Mouse (Mus musculus): ENCODE results near the gene Cdkn1c. TPM values are rescaled to one million over a fixed set of nuclear protein-coding genes. Genes with fewer than 3 reads are reported as not detected.

Gene Cdkn1c
- polyA plus RNA-seq, 1 experiment from 2014 or later: 555 TPM

DNA sequence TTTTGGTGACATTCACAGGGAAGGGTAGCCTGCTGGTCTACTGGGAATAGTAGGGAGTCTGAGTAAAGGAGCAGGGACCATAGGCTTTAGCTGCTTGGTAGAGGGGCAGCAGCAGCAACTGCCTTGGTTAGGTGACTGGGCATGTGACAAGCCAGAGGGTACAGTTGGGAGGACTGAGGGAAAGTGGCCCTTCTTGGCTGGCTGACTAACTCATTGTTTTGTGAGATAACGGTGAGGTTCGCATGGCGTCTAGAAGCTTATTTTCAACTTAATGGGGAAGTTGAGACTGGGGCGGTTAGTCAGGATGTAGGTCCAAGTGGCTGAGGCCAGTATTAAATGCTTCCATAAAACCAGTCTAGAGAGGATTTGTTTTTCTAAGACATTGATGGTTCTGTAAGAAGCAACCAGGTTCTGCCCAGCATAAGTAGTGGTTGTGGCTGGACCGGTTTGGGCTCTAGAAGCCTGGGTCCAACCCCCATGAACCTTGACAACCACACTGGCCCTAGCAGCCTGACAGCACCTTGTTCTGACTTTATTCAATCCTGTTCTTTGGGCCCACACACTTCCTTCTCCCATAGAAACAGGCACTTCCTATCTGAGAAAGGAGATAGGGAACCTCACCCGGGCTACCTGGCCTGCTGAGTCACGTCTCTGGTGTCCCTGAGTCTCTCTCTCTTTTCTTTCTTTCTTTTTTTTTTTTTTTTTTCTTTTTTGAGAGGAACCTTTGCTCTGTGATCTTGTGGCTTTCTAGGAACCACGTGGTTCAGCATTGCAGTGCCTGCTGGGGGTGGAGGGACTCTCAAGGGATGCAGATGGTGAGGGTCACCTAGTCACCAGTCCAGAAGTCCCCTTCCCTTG is 34.5 kb upstream of the Cdkn1c start:
- H3K36me3 ChIP-seq: no peaks in the 10 kb centered on the region
- H3K4me2 ChIP-seq: no peak overlapping the region
- no peaks in the 10 kb centered on the region for H3K9me3 ChIP-seq
- no peaks in the 10 kb centered on the region for H3K4me1 ChIP-seq
- ATAC-seq (ENCODE audit: borderline replicate concordance, extremely low read depth, low FRiP score, low TSS enrichment): no peak
- no peak overlapping the region for H3K4me3 ChIP-seq
- H3K9ac ChIP-seq: no peak overlapping the region
- H3K27me3 ChIP-seq: peaks cover 13% of the 10 kb centered on the region; the same call in 1 of the 2 replicates
- no peak overlapping the region for H3K27ac ChIP-seq
- 76% methylated on average over 8 of the region's 8 CpGs for WGBS

- Histone ChIP-seq H3K4me3 (no peak overlapping the region), H3K4me2 (no peak overlapping the region), H3K27me3 (peaks cover 5% of the 10 kb centered on the region; the same call in 1 of the 2 replicates), H3K9ac (no peak overlapping the region), H3K27ac (no peak overlapping the region), H3K36me3 (no peaks in the 10 kb centered on the region), H3K4me1 (no peaks in the 10 kb centered on the region), H3K9me3 (no peaks in the 10 kb centered on the region)
- peak; percentile 58; the same call in 1 of the 2 replicates for ATAC-seq (ENCODE audit: borderline replicate concordance, extremely low read depth, low FRiP score, low TSS enrichment)
- WGBS: 44% methylated on average over 6 of the region's 6 CpGs
These were observed 32.8 kb upstream of the Cdkn1c start for GRCm38 (mm10) chr7:143493616-143494126.

DNA sequence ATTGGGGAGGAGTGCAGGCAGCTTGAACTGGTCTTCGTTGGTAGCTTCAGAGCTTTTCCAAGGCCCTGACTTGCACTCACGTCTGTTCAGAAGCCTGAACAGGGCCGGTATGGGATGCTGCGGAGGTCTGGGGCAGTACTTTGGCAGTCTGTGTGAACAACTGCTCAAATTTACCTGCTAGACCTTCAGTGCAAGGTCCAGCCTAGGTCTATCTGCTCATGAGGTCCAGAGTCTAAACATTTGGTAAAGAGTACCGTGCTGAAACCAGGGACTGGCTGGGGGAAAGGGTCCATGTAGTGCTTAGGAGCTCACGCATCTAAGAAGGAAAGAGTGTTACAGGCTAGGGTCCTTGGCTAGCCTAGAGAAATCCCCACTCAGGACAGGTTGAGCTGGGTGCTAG is 28.9 kb upstream of the Cdkn1c start:
- H3K36me3 ChIP-seq: no peaks in the 10 kb centered on the region
- no peak overlapping the region for H3K4me3 ChIP-seq
- H3K4me1 ChIP-seq: no peaks in the 10 kb centered on the region
- H3K27me3 ChIP-seq: peaks cover 5% of the 10 kb centered on the region; the same call in 1 of the 2 replicates
- no peak overlapping the region for H3K9ac ChIP-seq
- 70% methylated on average over 6 of the region's 6 CpGs for WGBS
- no peak overlapping the region for H3K27ac ChIP-seq
- no peak for ATAC-seq (ENCODE audit: borderline replicate concordance, extremely low read depth, low FRiP score, low TSS enrichment)
- H3K4me2 ChIP-seq: no peak overlapping the region
- no peaks in the 10 kb centered on the region for H3K9me3 ChIP-seq

DNA sequence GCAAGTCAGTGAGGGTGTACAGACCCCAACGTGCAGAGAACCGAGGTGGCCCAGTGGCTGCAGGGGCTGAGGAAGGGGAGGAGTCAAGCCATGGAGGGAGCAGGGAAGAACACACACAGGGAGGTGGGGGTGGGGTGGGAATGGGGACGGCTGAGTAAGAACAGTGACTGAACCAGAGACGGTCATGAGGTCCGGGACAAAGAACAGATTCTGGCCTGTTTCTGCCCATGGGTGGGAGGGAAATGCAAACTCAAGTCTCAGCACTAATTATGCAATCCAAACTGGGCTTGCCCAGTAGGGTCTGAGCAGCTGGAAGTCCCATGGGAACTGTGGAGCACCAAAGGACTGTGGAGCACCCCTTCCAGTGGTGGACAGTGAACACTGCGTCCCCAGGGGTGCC is 21.7 kb upstream of the Cdkn1c start:
- Histone ChIP-seq H3K4me3 (no peak overlapping the region), H3K9me3 (no peaks in the 10 kb centered on the region), H3K9ac (no peak overlapping the region), H3K27me3 (no peaks in the 10 kb centered on the region; the same call in 1 of the 2 replicates), H3K4me1 (no peaks in the 10 kb centered on the region), H3K4me2 (no peak overlapping the region), H3K36me3 (no peaks in the 10 kb centered on the region), H3K27ac (no peak overlapping the region)
- no peak for ATAC-seq (ENCODE audit: borderline replicate concordance, extremely low read depth, low FRiP score, low TSS enrichment)
- 10% methylated on average over 6 of the region's 6 CpGs for WGBS

DNA sequence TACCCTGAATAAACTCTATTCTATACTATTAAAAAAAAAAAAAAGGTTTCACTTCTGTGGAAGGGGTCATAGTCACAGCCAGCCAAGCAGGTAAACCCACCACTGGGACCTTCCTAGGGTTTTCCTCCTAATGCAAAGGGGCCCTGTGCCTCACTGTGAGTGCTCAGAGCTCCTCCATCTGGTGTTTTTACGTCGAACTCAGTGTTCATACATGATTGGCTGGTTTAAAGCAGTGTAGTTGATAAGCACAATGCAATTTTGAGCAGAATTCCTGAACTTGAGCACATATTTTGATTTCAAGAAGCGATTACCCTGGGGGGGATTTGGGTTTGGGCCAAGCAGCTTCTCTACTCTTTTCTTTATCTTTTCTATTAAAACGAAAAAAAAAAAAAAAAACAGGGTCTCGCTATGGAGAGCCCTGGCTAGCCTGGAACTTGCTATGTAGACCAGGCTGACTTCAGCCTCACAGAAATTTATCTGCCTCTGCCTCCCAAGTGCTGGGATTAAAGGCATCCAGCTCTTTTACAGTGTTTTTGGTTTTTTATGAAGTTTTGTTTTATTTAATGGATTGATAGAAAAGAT is 21.0 kb upstream of the Cdkn1c start:
- Histone ChIP-seq H3K36me3 (no peaks in the 10 kb centered on the region), H3K9me3 (no peaks in the 10 kb centered on the region), H3K4me1 (no peaks in the 10 kb centered on the region), H3K9ac (no peak overlapping the region), H3K4me2 (no peak overlapping the region), H3K4me3 (no peak overlapping the region), H3K27me3 (no peaks in the 10 kb centered on the region; the same call in 1 of the 2 replicates), H3K27ac (no peak overlapping the region)
- ATAC-seq (ENCODE audit: borderline replicate concordance, extremely low read depth, low FRiP score, low TSS enrichment): no peak
- WGBS: 36% methylated on average over 5 of the region's 5 CpGs

GRCm38 (mm10) chr7:143480498-143480897 is 19.6 kb upstream of the Cdkn1c start:
- H3K9me3 ChIP-seq: no peaks in the 10 kb centered on the region
- 27% methylated on average over 13 of the region's 13 CpGs for WGBS
- no peak for ATAC-seq (ENCODE audit: borderline replicate concordance, extremely low read depth, low FRiP score, low TSS enrichment)
- no peaks in the 10 kb centered on the region for H3K36me3 ChIP-seq
- no peak overlapping the region for H3K4me3 ChIP-seq
- H3K4me2 ChIP-seq: no peak overlapping the region
- H3K4me1 ChIP-seq: no peaks in the 10 kb centered on the region
- no peak overlapping the region for H3K9ac ChIP-seq
- H3K27me3 ChIP-seq: no peaks in the 10 kb centered on the region; the same call in 1 of the 2 replicates
- no peak overlapping the region for H3K27ac ChIP-seq

- no peaks in the 10 kb centered on the region for H3K36me3 ChIP-seq
- WGBS: 75% methylated on average over 5 of the region's 5 CpGs
- H3K27me3 ChIP-seq: no peaks in the 10 kb centered on the region; the same call in 1 of the 2 replicates
- no peak for ATAC-seq (ENCODE audit: borderline replicate concordance, extremely low read depth, low FRiP score, low TSS enrichment)
- no peaks in the 10 kb centered on the region for H3K9me3 ChIP-seq
- no peak overlapping the region for H3K4me2 ChIP-seq
- H3K4me3 ChIP-seq: no peak overlapping the region
- no peak overlapping the region for H3K9ac ChIP-seq
- 0 out of 2 replicates have a peak, but pooled peaks cover 8% of the 10 kb centered on the region for H3K4me1 ChIP-seq
- H3K27ac ChIP-seq: no peak overlapping the region
These were observed 16.9 kb upstream of the Cdkn1c start for GRCm38 (mm10) chr7:143477800-143478199.

- 0 out of 2 replicates have a peak, but pooled peaks cover 8% of the 10 kb centered on the region for H3K4me1 ChIP-seq
- 76% methylated on average over 3 of the region's 3 CpGs for WGBS
- ATAC-seq (ENCODE audit: borderline replicate concordance, extremely low read depth, low FRiP score, low TSS enrichment): no peak
These were observed 16.0 kb upstream of the Cdkn1c start for GRCm38 (mm10) chr7:143476702-143477335.

GRCm38 (mm10) chr7:143475876-143476275 is 15.0 kb upstream of the Cdkn1c start:
- Histone ChIP-seq H3K4me1 (0 out of 2 replicates have a peak, but pooled peaks cover 8% of the 10 kb centered on the region), H3K27ac (no peak overlapping the region), H3K9ac (no peak overlapping the region), H3K27me3 (no peaks in the 10 kb centered on the region; the same call in 1 of the 2 replicates), H3K9me3 (no peaks in the 10 kb centered on the region), H3K4me2 (no peak overlapping the region), H3K36me3 (no peaks in the 10 kb centered on the region), H3K4me3 (no peak overlapping the region)
- WGBS: 57% methylated on average over 11 of the region's 11 CpGs
- ATAC-seq (ENCODE audit: borderline replicate concordance, extremely low read depth, low FRiP score, low TSS enrichment): no peak

More at GRCm38 (mm10) chr7:143476702-143477335, 16.0 kb upstream of the Cdkn1c start:
- Histone ChIP-seq H3K9ac (no peak overlapping the region), H3K9me3 (no peaks in the 10 kb centered on the region), H3K27ac (no peak overlapping the region), H3K36me3 (no peaks in the 10 kb centered on the region), H3K27me3 (no peaks in the 10 kb centered on the region; the same call in 1 of the 2 replicates), H3K4me2 (no peak overlapping the region), H3K4me3 (no peak overlapping the region)

DNA sequence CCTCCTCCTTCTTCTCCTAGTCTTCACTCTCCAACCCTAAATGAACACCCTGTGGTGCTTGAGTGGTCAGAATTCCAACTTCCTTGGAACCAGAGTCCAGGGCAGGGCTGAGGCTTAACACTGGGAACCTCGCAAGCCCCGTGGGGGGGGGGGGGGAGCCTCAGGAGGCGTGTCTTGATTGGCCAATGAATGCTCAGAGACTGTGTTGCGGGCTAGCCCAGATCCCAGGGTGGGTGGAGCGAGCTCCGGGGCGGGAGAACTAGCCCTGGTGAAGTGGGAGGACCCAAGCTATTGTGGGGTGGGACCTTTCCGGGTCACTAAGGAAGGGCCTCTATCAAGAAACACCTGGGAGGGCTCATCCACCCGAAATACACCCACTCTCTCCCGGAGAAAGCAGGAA is 14.0 kb upstream of the Cdkn1c start:
- H3K9ac ChIP-seq: no peak overlapping the region
- H3K4me3 ChIP-seq: no peak overlapping the region
- H3K27ac ChIP-seq: no peak overlapping the region
- H3K27me3 ChIP-seq: no peaks in the 10 kb centered on the region; the same call in 1 of the 2 replicates
- no peak for ATAC-seq (ENCODE audit: borderline replicate concordance, extremely low read depth, low FRiP score, low TSS enrichment)
- H3K9me3 ChIP-seq: no peaks in the 10 kb centered on the region
- no peak overlapping the region for H3K4me2 ChIP-seq
- WGBS: 33% methylated on average over 10 of the region's 10 CpGs
- no peaks in the 10 kb centered on the region for H3K36me3 ChIP-seq
- H3K4me1 ChIP-seq: 0 out of 2 replicates have a peak, but pooled peaks cover 8% of the 10 kb centered on the region

DNA sequence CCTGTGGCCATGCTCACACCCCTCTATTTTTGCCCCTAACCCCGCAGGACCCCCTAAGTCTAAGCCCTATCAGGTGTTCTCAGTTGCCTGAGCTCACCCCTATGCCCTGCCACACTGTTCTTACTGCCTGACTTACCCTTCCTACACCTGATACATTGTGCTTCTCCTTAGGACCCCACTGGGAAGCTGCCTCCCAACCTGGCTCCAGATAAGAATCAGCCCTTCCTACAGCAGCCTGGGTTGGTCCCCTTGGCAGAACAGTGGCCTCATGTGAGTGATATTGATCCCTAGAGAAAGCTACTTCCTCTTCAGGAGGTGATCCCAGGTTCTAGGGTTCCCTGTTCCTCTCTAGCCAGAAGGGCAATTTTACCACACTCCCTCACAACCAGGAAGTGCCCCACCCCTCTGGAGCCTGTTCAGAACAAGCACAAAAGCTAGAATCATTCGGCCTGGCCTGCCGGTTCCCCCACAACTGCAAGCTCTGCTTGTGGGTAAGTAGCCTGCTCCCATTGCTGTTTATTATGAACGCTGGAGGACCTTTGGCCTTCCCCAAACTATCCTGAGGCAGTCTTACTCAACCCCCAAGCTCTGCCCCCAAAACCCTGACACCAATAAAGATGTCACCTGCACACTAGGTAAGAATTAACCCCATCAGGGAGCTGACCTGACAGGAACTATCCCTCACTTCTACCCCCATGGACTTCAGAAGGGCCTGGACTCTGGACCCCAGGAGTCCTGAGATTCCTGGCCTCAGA is 12.7 kb upstream of the Cdkn1c start, which contains the start of gene Slc22a18:
TSS of gene Slc22a18 (plus strand) at position 390 of the 755 bp plus-strand sequence.
- Histone ChIP-seq H3K27me3 (no peaks in the 10 kb centered on the region), H3K4me2 (peak within 1 kb of the TSS; percentile 19; the same call in 1 of the 2 replicates), H3K27ac (no peak within 1 kb of the TSS), H3K9ac (no peak within 1 kb of the TSS), H3K4me1 (0 out of 2 replicates have a peak, but pooled peaks cover 8% of the 10 kb centered on the region), H3K9me3 (no peaks in the 10 kb centered on the region), H3K4me3 (no peak within 1 kb of the TSS), H3K36me3 (no peaks in the 10 kb centered on the region)
- no peak for ATAC-seq (ENCODE audit: borderline replicate concordance, extremely low read depth, low FRiP score, low TSS enrichment)
- 21% methylated on average over 4 of the region's 4 CpGs for WGBS
